Mouse (Mus musculus): ENCODE results near the gene Rpl4.
"Not testable (repeated sequence)": the region's sequence is repeated elsewhere in the genome, so short reads cannot be mapped to it uniquely, and the experiment has no call there.

The Rpl4 gene

DNA sequence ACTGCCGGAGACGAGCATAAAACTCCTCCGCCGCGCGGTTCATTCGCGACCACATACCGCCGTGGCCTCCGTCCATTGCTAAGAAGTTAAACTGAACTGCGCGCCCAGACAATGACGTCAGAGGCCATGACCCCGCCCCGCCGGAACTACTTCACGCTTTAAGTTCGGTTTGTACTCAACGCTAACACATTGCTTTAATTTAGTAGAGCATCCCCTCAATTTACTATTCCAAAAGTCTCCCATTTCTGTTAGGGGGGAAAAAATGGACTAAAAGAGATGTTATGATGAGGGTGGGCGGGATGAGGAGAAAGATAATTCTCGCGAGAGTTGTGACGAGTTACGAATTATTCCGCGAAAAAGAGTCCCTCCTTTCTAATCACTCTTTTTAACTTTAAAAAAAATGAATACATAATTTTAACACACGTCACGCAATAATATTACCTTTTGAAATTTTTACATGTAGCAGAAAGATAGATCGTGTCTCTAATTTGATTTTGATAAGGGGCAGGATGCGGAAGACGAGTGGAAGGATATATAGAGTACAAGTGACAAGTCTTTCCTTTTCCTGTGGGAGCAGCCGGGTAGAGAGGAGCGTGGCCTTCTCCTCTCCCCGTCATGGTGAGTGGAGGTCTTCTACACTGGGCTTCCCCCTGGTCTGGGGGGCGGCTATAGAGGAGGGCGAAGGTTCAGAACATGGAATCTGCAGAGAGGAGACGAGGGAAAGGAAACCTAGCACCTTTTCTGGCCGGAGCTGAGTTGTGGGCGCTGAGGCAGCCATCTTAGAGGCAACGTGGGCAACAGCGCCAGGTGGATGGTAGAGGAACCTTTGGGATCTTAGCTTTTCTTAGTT, at the start of gene Rpl4, which contains the start of gene Zwilch:
Gene Rpl4 (plus strand): TSS at position 560 of the 850 bp plus-strand sequence.
Gene Zwilch (minus strand): TSS at position 289 of the 850 bp plus-strand sequence.
- DNase-seq (ENCODE audit: low spot score): peak; percentile 93

DNA sequence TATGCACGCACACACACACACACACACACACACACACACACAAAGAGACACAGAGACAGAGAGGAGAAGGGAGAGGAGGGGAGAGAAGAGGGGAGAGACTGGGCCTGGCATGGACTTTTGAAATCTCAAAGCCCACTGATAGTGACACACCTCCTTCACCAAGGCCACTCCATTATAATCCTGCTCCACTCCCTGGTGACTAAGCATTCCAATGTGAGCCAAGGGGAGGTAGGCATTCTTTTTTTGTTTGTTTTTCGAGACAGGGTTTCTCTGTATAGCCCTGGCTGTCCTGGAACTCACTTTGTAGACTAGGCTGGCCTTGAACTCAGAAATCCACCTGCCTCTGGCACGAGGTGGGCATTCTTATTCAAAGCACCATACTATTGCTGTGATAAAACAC, 48.3 kb upstream of the Rpl4 start:
- not testable (repeated sequence) for DNase-seq (ENCODE audit: low spot score)

DNA sequence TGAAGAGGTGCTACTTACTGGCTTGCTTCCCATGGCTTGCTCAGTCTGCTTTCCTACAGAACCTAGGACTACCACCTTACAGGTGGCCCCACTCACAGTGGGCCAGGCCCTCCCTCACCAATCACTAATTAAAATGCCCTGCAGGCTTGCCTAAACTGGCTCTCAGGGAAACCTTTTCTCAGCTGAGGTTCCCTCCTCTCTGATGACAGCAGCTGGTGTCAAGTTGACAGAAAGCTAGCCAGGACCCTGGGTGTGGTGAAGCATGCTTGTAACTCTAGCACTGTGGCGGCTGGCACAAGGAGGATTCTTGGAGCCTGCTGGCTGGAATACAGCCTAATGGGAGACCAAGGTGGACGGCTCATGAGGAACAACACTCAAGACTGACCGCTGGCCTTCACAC, 47.9 kb upstream of the Rpl4 start:
- no peak for DNase-seq (ENCODE audit: low spot score)

DNA sequence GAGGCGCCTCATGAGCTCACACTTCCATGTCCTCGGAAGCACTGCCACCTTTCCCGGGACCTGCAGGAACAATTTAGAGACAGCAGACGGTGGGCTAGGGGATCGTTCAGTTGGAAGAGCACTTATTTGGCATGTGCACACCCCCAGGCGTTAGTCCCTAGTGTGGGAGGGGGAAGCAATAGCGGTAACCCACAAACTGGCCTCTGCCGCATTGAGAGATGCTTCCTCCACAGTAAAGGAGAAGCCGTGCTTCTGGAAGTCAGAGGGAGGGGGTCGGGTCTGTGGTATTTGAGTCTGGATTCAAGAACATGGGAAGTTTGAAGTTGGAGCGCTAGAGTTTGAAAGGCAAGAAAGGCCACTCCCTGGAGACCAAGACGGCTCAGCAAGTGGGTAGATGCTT, 47.1 kb upstream of the Rpl4 start:
- no peak for DNase-seq (ENCODE audit: low spot score)

DNA sequence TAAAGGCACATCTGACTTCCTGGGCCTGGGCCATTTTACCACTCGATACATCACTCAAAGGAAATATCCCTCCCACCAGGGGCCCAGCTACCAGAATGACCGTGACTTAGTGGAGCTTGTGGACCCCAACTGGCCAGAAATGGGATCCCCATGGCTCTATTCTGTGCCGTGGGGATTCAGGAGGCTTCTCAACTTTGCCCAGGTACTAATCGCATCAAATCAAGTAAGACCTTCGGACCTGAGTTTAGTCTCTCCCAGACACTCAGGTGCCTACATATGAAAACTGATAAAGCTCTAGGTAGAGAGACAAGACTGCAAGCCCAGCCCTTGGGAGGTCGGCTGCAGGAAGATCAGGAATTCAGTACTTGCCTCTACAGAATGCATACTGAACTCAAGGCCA, 41.6 kb upstream of the Rpl4 start:
- DNase-seq (ENCODE audit: low spot score): no peak

DNA sequence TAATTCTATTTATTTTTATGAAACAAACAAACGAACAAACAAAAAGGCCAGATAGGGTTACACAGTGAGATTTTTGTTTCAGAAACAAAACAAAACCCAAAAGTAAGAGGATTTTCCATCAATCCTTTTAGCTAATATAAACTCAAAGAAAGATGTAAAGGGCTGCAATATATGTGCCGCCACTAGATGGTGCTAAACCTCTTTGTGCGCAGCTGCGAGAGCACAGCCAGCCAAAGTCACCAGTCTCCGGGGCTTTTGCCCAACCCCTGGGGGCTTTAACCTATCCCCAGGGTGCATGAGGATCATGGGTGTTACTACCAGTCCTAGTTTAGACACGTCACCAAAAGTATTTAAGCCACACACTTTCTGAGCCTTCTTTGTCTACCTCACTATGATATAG, 34.3 kb upstream of the Rpl4 start:
- peak; percentile 68 for DNase-seq (ENCODE audit: low spot score)

DNA sequence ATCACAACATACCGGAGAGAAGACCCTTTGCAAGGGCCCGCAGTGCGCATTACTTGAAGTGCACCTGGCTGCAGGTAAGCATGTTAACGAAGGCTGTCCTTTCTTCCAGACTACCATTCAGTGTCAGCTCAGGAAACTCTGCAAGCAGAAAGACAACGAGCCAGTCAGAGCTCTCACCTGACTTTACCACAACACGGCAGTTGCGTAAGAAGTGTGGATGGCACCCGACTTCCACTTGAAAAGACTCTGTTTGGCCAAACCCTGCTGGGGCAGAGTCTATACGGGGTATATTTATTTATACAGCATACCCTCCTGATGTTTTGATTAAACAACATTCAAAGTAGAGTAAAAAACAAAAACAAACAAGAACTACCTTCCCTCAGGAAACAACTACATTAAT, 33.3 kb upstream of the Rpl4 start:
- DNase-seq (ENCODE audit: low spot score): no peak

DNA sequence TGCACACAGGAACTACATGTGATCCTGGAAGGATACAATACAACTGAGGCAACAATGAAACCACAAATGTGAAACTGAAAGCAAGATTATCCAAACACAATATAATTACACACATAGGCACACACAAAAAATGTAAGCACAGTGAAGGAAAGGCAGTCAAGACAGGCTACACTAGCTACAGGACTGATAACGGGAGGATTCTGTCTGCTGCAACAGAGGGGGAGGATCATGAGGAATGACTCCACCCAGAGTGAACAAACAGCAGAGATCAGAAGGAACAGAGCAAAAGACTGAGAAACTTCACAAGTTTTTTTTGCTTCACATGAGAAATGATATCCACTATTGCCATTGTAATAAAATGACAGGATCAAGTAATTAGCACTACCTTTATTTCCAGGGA, 16.5 kb upstream of the Rpl4 start:
- DNase-seq (ENCODE audit: low spot score): no peak

DNA sequence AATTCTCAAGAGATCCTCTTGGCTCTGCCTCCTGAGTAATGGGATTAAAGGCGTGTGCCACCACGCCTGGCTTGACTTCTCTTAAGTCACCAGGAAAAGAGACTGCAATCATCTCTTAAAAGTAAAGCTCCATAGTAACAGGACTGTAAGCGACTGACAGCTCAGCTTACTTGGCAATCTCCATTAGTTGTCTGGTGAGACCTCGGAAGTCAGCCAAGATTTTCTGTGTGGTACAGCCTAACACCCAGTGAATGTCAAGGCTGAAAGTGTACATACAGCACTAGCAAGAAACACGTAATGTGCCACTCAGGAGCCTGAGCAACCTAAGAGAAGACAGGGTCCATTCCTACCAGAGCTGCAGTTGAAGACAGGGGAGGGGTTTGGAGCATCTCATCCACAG, 12.7 kb upstream of the Rpl4 start:
- DNase-seq (ENCODE audit: low spot score): no peak

DNA sequence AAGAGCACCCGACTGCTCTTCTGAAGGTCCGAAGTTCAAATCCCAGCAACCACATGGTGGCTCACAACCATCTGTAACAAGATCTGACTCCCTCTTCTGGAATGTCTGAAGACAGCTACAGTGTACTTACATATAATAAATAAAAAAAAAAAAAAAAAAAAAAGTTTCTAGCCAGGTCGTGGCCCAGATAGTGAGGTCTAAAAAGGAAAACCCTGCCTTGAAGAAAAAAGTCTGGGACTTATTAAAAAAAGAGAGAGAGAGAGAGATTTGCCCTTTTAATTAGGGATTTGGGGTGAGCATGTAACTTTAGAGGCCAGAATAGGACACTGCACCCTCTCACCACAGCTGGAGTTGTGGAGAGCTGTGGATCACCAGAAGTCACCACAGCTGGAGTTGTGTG, 3.2 kb upstream of the Rpl4 start:
- not testable (repeated sequence) for DNase-seq (ENCODE audit: low spot score)

DNA sequence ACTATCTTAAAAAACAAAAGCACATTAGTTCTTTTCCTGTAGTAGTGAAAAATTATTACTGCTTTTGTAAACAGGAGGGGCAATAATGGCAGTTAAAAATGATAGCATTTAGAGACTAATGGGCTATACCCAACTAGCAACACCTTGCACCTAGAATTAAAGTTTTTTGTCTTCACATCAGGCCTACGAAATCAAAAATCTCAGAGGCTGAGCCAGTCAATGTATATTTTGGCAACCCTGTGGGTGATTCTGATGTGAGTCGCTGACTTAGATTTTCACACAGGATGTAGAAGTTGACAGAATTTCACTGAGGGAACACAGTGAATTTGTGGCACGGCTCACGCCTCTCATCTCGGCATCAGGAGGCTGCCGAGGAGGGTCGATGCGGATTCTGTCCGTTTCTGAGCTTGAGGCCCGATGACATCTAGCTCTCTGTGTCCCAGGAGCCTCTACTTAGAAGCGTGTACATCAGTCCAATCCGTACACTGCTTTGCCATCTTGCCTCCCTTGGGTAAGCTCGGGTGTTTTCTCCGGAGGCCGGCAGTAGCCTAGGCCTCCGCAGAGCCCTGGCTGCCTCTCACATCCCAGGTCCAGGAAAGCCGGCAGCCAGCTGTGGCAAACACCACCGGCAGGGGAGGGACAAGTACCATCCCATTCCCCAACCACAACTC, 895 bp upstream of the Rpl4 start:
- no peak for DNase-seq (ENCODE audit: low spot score)

DNA sequence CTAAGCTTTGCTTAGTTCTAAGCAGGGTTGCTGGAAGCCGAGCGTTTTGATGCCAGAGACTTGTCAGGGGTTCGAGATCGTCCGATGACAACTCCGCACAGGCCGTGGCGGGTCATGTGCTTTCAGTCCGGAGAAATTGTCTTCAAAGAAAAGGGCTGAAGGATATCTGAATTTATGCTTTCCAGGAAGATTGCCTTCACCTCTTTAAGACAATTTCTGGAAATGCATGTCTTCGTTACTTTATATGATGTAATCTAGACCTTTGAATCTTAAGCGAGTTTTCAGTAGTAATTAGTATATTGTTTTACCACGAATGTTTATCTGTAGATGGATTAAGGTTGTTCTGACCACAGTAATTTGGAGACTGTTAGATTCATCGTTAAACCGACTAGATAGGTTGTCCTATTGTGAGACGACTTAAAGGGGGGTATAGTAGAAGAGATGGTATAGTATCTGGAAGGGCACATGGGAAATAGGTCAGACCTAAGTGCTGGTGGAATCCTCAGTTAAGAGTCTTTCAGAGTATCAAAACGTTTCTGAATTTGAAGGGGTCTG, 568 bp downstream of the Rpl4 start:
- DNase-seq (ENCODE audit: low spot score): no peak

DNA sequence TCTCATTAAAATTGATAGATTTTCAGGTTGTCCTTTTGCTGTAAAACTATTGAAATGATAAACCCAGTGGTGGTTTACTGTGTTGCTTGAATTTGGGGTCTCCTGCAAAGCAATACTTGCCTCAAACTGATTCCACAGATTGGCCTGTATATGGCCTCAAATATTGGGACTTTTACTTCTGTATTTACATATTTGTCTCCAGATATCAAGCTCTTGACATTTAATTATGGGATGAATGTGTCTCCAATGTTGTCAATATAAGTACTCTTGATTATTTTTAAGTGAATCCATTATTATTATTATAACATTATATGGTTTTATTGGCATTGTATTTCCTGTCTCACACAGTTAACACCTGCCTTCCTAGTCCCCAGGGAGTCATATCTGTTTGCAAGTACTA, 1.2 kb downstream of the Rpl4 start:
- no peak for DNase-seq (ENCODE audit: low spot score)

DNA sequence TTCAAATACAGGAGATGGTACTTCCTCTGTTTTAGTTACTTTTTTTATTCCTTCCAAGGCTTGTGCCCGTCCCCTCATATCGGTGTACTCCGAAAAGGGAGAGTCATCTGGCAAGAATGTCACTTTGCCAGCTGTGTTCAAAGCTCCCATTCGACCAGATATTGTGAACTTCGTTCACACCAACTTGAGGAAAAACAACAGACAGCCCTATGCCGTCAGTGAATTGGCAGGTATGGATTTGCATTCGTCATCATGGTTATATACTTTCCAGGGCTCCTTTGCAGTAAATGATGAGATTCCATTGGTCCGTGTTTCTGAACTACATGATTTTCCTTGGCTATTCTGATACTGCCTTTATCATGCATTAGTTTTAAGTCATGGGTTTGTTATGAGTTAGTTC, 1.6 kb downstream of the Rpl4 start:
- no peak for DNase-seq (ENCODE audit: low spot score)

DNA sequence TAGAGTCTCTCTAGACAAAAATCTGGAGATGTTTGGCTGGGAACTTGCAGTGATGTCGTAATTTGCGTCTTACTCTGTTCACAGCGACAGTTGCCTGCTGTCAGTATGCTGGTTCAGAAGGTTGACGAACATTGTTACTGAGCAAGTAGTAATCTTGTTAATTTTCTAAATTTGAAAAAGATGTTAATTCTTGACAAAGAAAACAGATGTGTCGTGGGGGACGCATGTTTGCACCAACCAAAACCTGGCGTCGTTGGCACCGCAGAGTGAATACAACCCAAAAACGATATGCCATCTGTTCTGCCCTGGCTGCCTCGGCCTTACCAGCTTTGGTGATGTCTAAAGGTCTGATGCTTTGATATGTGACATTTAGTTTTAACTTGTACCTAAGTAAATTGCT, 2.2 kb downstream of the Rpl4 start:
- DNase-seq (ENCODE audit: low spot score): no peak

DNA sequence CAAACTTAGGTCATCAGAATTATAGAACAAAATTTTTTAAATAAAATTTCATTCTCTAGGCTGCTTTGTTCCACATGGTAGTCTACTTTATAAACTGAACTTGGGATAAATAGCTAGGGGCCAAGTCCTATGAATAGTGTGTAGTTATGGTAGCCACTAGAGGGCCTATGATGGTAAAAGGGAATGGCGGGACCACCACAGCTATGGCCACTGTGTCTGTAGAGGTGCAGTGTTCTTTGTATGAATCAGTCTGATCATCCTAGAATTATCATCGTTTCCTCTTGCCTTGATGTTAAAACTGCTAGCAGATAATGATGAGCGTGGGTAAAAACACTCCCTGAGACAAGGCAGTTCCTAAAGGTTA, 5.4 kb downstream of the Rpl4 start:
- DNase-seq (ENCODE audit: low spot score): no peak

DNA sequence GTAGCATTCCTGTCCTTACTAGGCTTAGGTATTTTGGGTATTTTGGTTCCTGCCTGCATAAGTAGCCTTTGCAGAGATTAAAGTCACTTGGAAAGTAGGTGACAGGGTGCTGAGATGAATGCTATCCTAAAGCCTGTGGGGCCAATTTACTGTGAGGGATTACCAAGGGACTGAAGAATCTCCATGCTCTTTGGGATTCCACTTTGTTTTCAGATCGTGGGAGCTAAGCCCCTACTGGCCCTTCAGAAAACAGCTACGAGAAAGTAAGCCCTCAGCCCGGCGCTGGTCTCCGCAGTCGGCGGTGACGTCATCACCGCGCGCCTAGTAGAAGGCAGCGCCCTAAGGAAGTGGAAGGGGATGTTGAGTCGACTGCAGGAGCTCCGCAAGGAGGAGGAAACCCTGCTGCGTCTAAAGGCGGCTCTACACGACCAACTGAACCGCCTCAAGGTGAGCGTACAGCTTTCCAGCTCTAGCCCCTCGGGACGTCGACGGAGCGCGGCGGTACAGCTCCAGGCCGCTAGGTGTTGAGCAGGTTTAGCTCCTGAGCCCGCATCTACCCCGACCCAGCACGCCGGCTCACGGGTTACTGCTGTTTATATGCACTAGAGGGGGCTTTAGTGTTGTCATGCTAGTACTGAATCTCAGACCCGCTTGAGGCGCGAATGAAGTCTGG, 5.9 kb downstream of the Rpl4 start, which contains the start of gene Snapc5:
Gene Snapc5 (plus strand): TSS at position 301 of the 673 bp plus-strand sequence.
- peak; percentile 93 for DNase-seq (ENCODE audit: low spot score)

DNA sequence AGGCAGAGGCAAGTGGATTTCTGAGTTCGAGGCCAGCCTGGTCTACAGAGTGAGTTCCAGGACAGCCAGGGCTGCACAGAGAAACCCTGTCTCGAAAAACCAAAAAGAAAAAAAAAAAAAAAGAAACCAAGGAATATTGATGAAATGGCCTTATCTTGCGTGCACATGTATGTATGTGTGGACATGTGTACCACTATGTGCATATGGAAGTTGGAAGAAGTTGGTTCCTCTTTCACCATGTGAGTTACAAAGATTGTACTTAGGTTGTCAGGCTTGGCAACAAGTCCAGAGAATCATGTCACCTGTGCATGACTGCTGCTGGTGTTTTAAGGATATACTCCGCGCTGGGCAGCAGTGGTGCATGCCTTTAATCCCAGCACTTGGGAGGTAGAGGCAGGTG, 10.1 kb downstream of the Rpl4 start:
- not testable (repeated sequence) for DNase-seq (ENCODE audit: low spot score)

DNA sequence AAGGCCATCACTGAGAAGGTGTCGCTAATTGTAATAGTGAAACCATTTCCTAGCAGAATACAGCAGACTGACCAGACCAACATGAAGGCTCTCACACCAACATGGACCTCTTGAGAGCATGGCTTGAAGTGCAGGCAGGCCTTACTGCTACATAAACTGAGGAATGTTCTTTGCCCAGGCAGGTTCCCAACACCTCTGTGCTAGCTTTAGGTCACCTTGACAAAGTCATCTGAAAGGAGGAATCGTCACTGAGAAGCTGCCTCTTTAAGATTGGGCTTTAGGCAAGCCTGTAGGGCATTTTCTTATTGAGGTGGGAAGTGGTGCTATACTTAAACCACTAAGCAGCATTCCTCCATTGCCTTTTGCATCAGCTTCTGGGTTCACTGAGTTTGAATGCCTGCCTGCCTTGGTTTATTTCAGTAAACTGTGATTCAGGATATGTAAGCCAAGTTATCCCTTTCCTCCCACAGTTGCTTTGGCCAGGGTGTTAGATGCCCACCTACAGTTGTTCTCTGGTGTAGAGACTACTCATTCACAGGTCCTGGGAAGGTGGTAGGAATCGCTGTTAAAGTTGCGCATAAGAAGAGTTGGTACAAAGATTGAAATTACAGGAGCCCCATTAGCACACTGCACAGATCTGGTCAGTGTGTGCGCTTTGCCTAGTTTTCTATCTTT, 11.1 kb downstream of the Rpl4 start:
- DNase-seq (ENCODE audit: low spot score): no peak

DNA sequence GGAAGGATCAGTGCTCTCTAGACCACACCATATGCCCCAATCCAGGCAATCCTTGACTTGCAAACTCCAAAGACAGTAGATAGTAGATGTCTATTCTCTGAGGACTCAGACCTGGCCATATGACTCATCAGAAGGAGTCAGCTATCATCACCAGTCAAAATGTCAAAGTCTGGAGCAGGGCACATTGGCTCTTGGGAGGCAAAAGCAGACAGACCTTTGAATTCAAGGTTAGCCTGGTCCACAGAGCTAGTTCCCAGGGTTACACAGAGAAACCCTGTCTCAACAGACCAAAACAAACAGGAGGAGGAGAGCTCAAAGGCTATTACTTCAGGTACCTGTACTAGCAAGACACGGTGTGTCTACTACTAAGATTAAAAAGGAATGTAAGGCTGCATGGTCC, 20.7 kb downstream of the Rpl4 start:
- DNase-seq (ENCODE audit: low spot score): no peak

DNA sequence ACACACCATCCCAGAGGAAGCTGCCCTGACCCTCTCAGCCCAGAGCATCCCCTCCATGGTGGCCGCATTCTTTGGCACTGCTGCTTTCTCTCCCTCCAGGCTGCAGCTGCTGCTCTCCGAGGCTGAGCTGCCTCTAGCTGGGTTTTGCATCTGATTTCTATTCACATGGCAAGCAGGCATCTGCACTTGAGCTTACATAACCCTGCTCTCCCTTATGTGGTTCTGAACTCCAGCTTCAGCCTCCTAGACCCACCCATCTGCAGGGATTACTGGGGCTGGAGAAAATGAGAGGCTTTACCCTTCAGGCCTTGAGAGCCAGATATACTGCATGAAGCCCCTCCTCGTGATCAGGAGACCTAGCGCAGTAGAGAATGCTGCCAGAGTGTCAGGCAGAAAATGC, 22.4 kb downstream of the Rpl4 start:
- DNase-seq (ENCODE audit: low spot score): no peak

DNA sequence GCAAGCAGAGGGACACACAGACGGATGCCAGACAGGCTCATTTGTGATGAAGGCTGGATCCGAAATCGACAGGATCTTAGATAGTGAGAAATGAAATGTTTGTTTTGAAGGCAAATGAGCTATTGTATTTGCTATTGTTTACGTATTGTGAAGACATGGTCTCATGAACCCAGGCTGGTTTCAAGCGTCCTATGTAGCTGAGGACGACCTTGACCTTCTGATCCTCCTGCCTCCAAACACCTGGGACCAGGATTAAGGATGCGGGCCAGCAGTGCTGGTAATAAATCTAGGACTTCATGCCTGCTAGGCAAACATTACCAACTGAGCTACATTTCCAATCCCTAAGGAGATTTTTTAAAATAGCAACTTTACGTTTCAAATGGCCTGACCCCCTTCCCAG, 24.3 kb downstream of the Rpl4 start:
- no peak for DNase-seq (ENCODE audit: low spot score)
